Mouse (Mus musculus): Measurements from ENCODE around the gene Nkain2. TPM values are rescaled to one million over a fixed set of nuclear protein-coding genes. Genes with fewer than 3 reads are reported as not detected.
"Not testable (repeated sequence)": the region's sequence is repeated elsewhere in the genome, so short reads cannot be mapped to it uniquely, and the experiment has no call there.

Nkain2 gene
- polyA plus RNA-seq, 1 experiment from 2014 or later, result not detected

GRCm38 (mm10) chr10:32052546-32053295, 837.5 kb downstream of the Nkain2 start:
- H3K4me3 ChIP-seq (ENCODE audit: inconsistent target), result no peak overlapping the region

GRCm38 (mm10) chr10:32052045-32052444, 838.2 kb downstream of the Nkain2 start:
- H3K36me3 ChIP-seq (ENCODE audit: inconsistent target), result no peaks in the 10 kb centered on the region
- no peak overlapping the region for H3K27ac ChIP-seq
- no peak overlapping the region for H3K4me3 ChIP-seq (ENCODE audit: inconsistent target)
- H3K79me2 ChIP-seq (ENCODE audit: inconsistent target), result no peaks in the 10 kb centered on the region
- WGBS (ENCODE audit: missing documents), result 87% methylated on average over 6 of the region's 6 CpGs

More at GRCm38 (mm10) chr10:32052546-32053295, 837.5 kb downstream of the Nkain2 start:
- Histone ChIP-seq H3K36me3 (ENCODE audit: inconsistent target) (no peaks in the 10 kb centered on the region), H3K79me2 (ENCODE audit: inconsistent target) (no peaks in the 10 kb centered on the region), H3K27ac (no peak overlapping the region)
- WGBS (ENCODE audit: missing documents), result 69% methylated on average over 4 of the region's 5 CpGs

- no peak overlapping the region for H3K4me3 ChIP-seq (ENCODE audit: inconsistent target)
- 54% methylated on average over 1 of the region's 1 CpGs for WGBS (ENCODE audit: missing documents)
- H3K36me3 ChIP-seq (ENCODE audit: inconsistent target), result no peaks in the 10 kb centered on the region
- H3K79me2 ChIP-seq (ENCODE audit: inconsistent target), result no peaks in the 10 kb centered on the region
- H3K27ac ChIP-seq, result no peak overlapping the region
Measured at GRCm38 (mm10) chr10:32029996-32030395, 860.3 kb downstream of the Nkain2 start.

GRCm38 (mm10) chr10:32018385-32018784, 871.9 kb downstream of the Nkain2 start:
- Histone ChIP-seq H3K36me3 (ENCODE audit: inconsistent target) (no peaks in the 10 kb centered on the region), H3K4me3 (ENCODE audit: inconsistent target) (no peak overlapping the region), H3K79me2 (ENCODE audit: inconsistent target) (no peaks in the 10 kb centered on the region), H3K27ac (no peak overlapping the region)
- 75% methylated on average over 1 of the region's 1 CpGs for WGBS (ENCODE audit: missing documents)

GRCm38 (mm10) chr10:32001216-32001753, 889.0 kb downstream of the Nkain2 start:
- Histone ChIP-seq H3K79me2 (ENCODE audit: inconsistent target) (no peaks in the 10 kb centered on the region), H3K4me3 (ENCODE audit: inconsistent target) (no peak overlapping the region), H3K27ac (no peak overlapping the region), H3K36me3 (ENCODE audit: inconsistent target) (no peaks in the 10 kb centered on the region)
- WGBS (ENCODE audit: missing documents), result 75% methylated on average over 1 of the region's 1 CpGs

- WGBS (ENCODE audit: missing documents), result 83% methylated on average over 1 of the region's 1 CpGs
- Histone ChIP-seq H3K36me3 (ENCODE audit: inconsistent target) (no peaks in the 10 kb centered on the region), H3K79me2 (ENCODE audit: inconsistent target) (no peaks in the 10 kb centered on the region), H3K4me3 (ENCODE audit: inconsistent target) (no peak overlapping the region), H3K27ac (no peak overlapping the region)
Measured at GRCm38 (mm10) chr10:31993205-31993604, 897.1 kb downstream of the Nkain2 start.

- H3K79me2 ChIP-seq (ENCODE audit: inconsistent target), result no peaks in the 10 kb centered on the region
- H3K27ac ChIP-seq, result no peak overlapping the region
- no peaks in the 10 kb centered on the region for H3K36me3 ChIP-seq (ENCODE audit: inconsistent target)
- H3K4me3 ChIP-seq (ENCODE audit: inconsistent target), result no peak overlapping the region
Measured at GRCm38 (mm10) chr10:31978387-31978786, 911.9 kb downstream of the Nkain2 start.

- H3K27ac ChIP-seq, result no peak overlapping the region
- no peaks in the 10 kb centered on the region for H3K36me3 ChIP-seq (ENCODE audit: inconsistent target)
- 83% methylated on average over 2 of the region's 2 CpGs for WGBS (ENCODE audit: missing documents)
- H3K79me2 ChIP-seq (ENCODE audit: inconsistent target), result no peaks in the 10 kb centered on the region
- no peak overlapping the region for H3K4me3 ChIP-seq (ENCODE audit: inconsistent target)
Measured at GRCm38 (mm10) chr10:31947178-31947726, 943.0 kb downstream of the Nkain2 start.

- H3K79me2 ChIP-seq (ENCODE audit: inconsistent target), result no peaks in the 10 kb centered on the region
- no peaks in the 10 kb centered on the region for H3K36me3 ChIP-seq (ENCODE audit: inconsistent target)
- H3K4me3 ChIP-seq (ENCODE audit: inconsistent target), result no peak overlapping the region
- WGBS (ENCODE audit: missing documents), result 92% methylated on average over 2 of the region's 2 CpGs
- H3K27ac ChIP-seq, result no peak overlapping the region
Measured at GRCm38 (mm10) chr10:31931961-31932360, 958.3 kb downstream of the Nkain2 start.

GRCm38 (mm10) chr10:31927657-31928056, 962.6 kb downstream of the Nkain2 start:
- 71% methylated on average over 5 of the region's 5 CpGs for WGBS (ENCODE audit: missing documents)
- no peaks in the 10 kb centered on the region for H3K36me3 ChIP-seq (ENCODE audit: inconsistent target)
- H3K79me2 ChIP-seq (ENCODE audit: inconsistent target), result no peaks in the 10 kb centered on the region
- no peak overlapping the region for H3K4me3 ChIP-seq (ENCODE audit: inconsistent target)
- no peak overlapping the region for H3K27ac ChIP-seq

GRCm38 (mm10) chr10:31920901-31921300, 969.4 kb downstream of the Nkain2 start:
- H3K4me3 ChIP-seq (ENCODE audit: inconsistent target); H3K36me3 ChIP-seq (ENCODE audit: inconsistent target); H3K79me2 ChIP-seq (ENCODE audit: inconsistent target); H3K27ac ChIP-seq: not testable (repeated sequence)
- 93% methylated on average over 3 of the region's 3 CpGs for WGBS (ENCODE audit: missing documents)

- H3K36me3 ChIP-seq (ENCODE audit: inconsistent target), result no peaks in the 10 kb centered on the region
- H3K4me3 ChIP-seq (ENCODE audit: inconsistent target), result no peak overlapping the region
- H3K79me2 ChIP-seq (ENCODE audit: inconsistent target), result no peaks in the 10 kb centered on the region
- H3K27ac ChIP-seq, result no peak overlapping the region
- WGBS (ENCODE audit: missing documents), result 70% methylated on average over 3 of the region's 3 CpGs
Measured at GRCm38 (mm10) chr10:31907488-31907887, 982.8 kb downstream of the Nkain2 start.

- 59% methylated on average over 2 of the region's 2 CpGs for WGBS (ENCODE audit: missing documents)
Measured at GRCm38 (mm10) chr10:31899501-31899900, 990.8 kb downstream of the Nkain2 start.

GRCm38 (mm10) chr10:31873323-31873895, 1016.9 kb downstream of the Nkain2 start:
- Histone ChIP-seq H3K36me3 (ENCODE audit: inconsistent target) (no peaks in the 10 kb centered on the region), H3K4me3 (ENCODE audit: inconsistent target) (no peak overlapping the region), H3K79me2 (ENCODE audit: inconsistent target) (no peaks in the 10 kb centered on the region), H3K27ac (no peak overlapping the region)
- WGBS (ENCODE audit: missing documents), result 71% methylated on average over 4 of the region's 4 CpGs

More at GRCm38 (mm10) chr10:31899501-31899900, 990.8 kb downstream of the Nkain2 start:
- no peak overlapping the region for H3K4me3 ChIP-seq (ENCODE audit: inconsistent target)
- H3K36me3 ChIP-seq (ENCODE audit: inconsistent target), result no peaks in the 10 kb centered on the region
- H3K79me2 ChIP-seq (ENCODE audit: inconsistent target), result no peaks in the 10 kb centered on the region
- H3K27ac ChIP-seq, result no peak overlapping the region

- 88% methylated on average over 1 of the region's 1 CpGs for WGBS (ENCODE audit: missing documents)
- H3K79me2 ChIP-seq (ENCODE audit: inconsistent target), result no peaks in the 10 kb centered on the region
- H3K4me3 ChIP-seq (ENCODE audit: inconsistent target), result no peak overlapping the region
- no peak overlapping the region for H3K27ac ChIP-seq
- no peaks in the 10 kb centered on the region for H3K36me3 ChIP-seq (ENCODE audit: inconsistent target)
Measured at GRCm38 (mm10) chr10:31868275-31868674, 1022.0 kb downstream of the Nkain2 start.

All from macrophage (primary cell).